In genomic region chr2:169515350-169515749, GRCm38 (mm10) we compare ENCODE assay signal across 10 mouse cellular contexts.
A peak's percentile ranks its signal among the peaks of the same experiment; 100 is the strongest.
DNase-seq lines count a peak whose midpoint lies in the region; ATAC-seq and TF ChIP-seq lines count a peak whose summit lies in the region.
"Had no signal": no experiment of that assay in that cellular context is flagged by ENCODE, and none has a peak within 500 bp of the region (broad histone marks: within the 10 kb centered on the region; RNA-seq: fewer than 3 reads in every experiment).

No protein-coding gene starts in this region.

- no peak overlapping the region for H3K9ac ChIP-seq in heart, embryonic 12.5 days
- no peak overlapping the region for H3K9ac ChIP-seq in heart, postnatal 0 days (replicated peaks; ENCODE audit: low read depth, low read length)
- H3K9ac ChIP-seq: forebrain, embryonic 15.5 days had no signal

- no peak for TF ChIP-seq EP300 in heart, postnatal 0 days (IDR thresholded peaks at IDR 0.05; ENCODE audit: low read depth)

- TF ChIP-seq CTCF in heart, postnatal 0 days (IDR thresholded peaks at IDR 0.05; ENCODE audit: low read depth): no peak

- no peak overlapping the region for H3K27ac ChIP-seq in heart, embryonic 12.5 days (ENCODE audit: poor library complexity, severe bottlenecking)
- no peak overlapping the region for H3K27ac ChIP-seq in heart, postnatal 0 days (ENCODE audit: low read depth)
- H3K27ac ChIP-seq: forebrain, embryonic 15.5 days had no signal

- peaks cover 7% of the 10 kb centered on the region for H3K4me1 ChIP-seq in heart, embryonic 12.5 days (replicated peaks)
- peaks cover 6% of the 10 kb centered on the region; the same call in 1 of the 2 replicates for H3K4me1 ChIP-seq in heart, postnatal 0 days (ENCODE audit: control insufficient read depth, insufficient read depth)
- H3K4me1 ChIP-seq: forebrain, embryonic 15.5 days had no signal

- no peak overlapping the region for H3K4me3 ChIP-seq in heart, embryonic 12.5 days
- H3K4me3 ChIP-seq in heart, postnatal 0 days (ENCODE audit: low read depth, low read length): no peak overlapping the region
- H3K4me3 ChIP-seq: forebrain, embryonic 15.5 days had no signal

- no peak overlapping the region for H3K4me2 ChIP-seq in heart, embryonic 12.5 days
- H3K4me2 ChIP-seq in heart, postnatal 0 days (ENCODE audit: low read depth, low read length): no peak overlapping the region; the same call in 1 of the 2 replicates
- H3K4me2 ChIP-seq: forebrain, embryonic 15.5 days had no signal

- H3K27me3 ChIP-seq in heart, embryonic 12.5 days (replicated peaks): no peaks in the 10 kb centered on the region
- no peaks in the 10 kb centered on the region for H3K27me3 ChIP-seq in heart, postnatal 0 days (ENCODE audit: control insufficient read depth, insufficient read depth, low read length)
- H3K27me3 ChIP-seq: CH12.LX; forebrain, embryonic 15.5 days had no signal

- peak; percentile 5 for DNase-seq in heart, adult 8-10 months (ENCODE audit: low spot score)
- DNase-seq in CD4-positive, CD25-positive, alpha-beta regulatory T cell, adult 2 months (ENCODE audit: low read depth, low spot score): peak; percentile 47
- no peak for DNase-seq in heart, postnatal 0 days (ENCODE audit: low spot score)
- DNase-seq in spleen, adult 18-20 months: peak; percentile 21
- DNase-seq in cerebellum, adult 11-12 months: no peak
- DNase-seq in urinary bladder, adult 2 months (ENCODE audit: low spot score): no peak
- no peak for DNase-seq in layer of hippocampus, adult 18-20 months (ENCODE audit: low spot score in 2 of 2)

- no peaks in the 10 kb centered on the region for H3K36me3 ChIP-seq in heart, embryonic 12.5 days
- no peaks in the 10 kb centered on the region for H3K36me3 ChIP-seq in heart, postnatal 0 days (replicated peaks; ENCODE audit: control insufficient read depth, insufficient read depth, low read length)
- H3K36me3 ChIP-seq: forebrain, embryonic 15.5 days had no signal

- 67% methylated on average over 11 of the region's 11 CpGs for WGBS in heart, embryonic 12.5 days
- WGBS in heart, postnatal 0 days: 59% methylated on average over 11 of the region's 11 CpGs

- H3K9me3 ChIP-seq in heart, embryonic 12.5 days (replicated peaks): no peaks in the 10 kb centered on the region
- H3K9me3 ChIP-seq in heart, postnatal 0 days (replicated peaks; ENCODE audit: control insufficient read depth, low read length): no peaks in the 10 kb centered on the region
- H3K9me3 ChIP-seq: forebrain, embryonic 15.5 days had no signal

- ATAC-seq in heart, embryonic 12.5 days (ENCODE audit: insufficient number of reproducible peaks, low FRiP score): no peak; the same call in 1 of the 2 replicates
- 0 out of 2 replicates have a peak, but pooled peaks have one; percentile 20 for ATAC-seq in heart, postnatal 0 days (ENCODE audit: insufficient read depth, low read depth)
- ATAC-seq: forebrain, embryonic 15.5 days had no signal

Comparison
In these comparisons a context has a peak if more than half of its experiments do, and no peak if none do; other contexts are left out.
1. DNase-seq: peak in heart, adult 8-10 months (single experiment), CD4-positive, CD25-positive, alpha-beta regulatory T cell, adult 2 months (single experiment) and spleen, adult 18-20 months (2 of 2); none in heart, postnatal 0 days (single experiment), cerebellum, adult 11-12 months (single experiment), urinary bladder, adult 2 months (single experiment) and layer of hippocampus, adult 18-20 months (0 of 2).